Mouse (Mus musculus) adrenal gland, postnatal 4 days (tissue): ENCODE data around the gene Zfp945. TPM values are rescaled to one million over a fixed set of nuclear protein-coding genes. Genes with fewer than 3 reads are reported as not detected.
A peak's percentile ranks its signal among the peaks of the same experiment; 100 is the strongest.
"Not testable (repeated sequence)": the region's sequence is repeated elsewhere in the genome, so short reads cannot be mapped to it uniquely, and the experiment has no call there.

ENCODE experiments used
- DNase-seq, 2 experiments: peaks; one replicate each; pipeline ENCODE4 v3.0.0; 2021 to 2022; ENCODE audit warnings: low spot score in 2 of 2, mixed read lengths in 2 of 2
- long read RNA-seq, 2 experiments: library from polyadenylated mRNA; stranded (forward); transcript quantifications; one replicate each; pipeline ENCODE4 v2.0.0; 2021
- total RNA-seq, 2 experiments: library from RNA; stranded (reverse); gene quantifications; 2 replicates each; pipeline ENCODE4 v1.2.3; 2021

Zfp945 gene
- 10 to 100 TPM; 33.8 to 35.5 TPM for total RNA-seq
- long read RNA-seq, experiment 1, full-length matches to known transcripts = 7 of 19 reads
- long read RNA-seq, experiment 1, partial matches to known transcripts = 6 of 19 reads
- long read RNA-seq, experiment 1, other reads (novel, unspliced or antisense) = 6 of 19 reads
- long read RNA-seq, experiment 2, full-length matches to known transcripts = 6 of 9 reads
- long read RNA-seq, experiment 2, partial matches to known transcripts = 0 of 9 reads
- long read RNA-seq, experiment 2, other reads (novel, unspliced or antisense) = 3 of 9 reads

GRCm38 (mm10) chr17:22866845-22867481 lies at the start of gene Zfp945:
Zfp945 (minus strand) TSS chr17:22867134.
- peak; percentile 27 to 39 for DNase-seq

- DNase-seq = no peak
Observed at GRCm38 (mm10) chr17:22888302-22888701, 21.4 kb upstream of the Zfp945 start.

GRCm38 (mm10) chr17:22884059-22884698 lies 17.2 kb upstream of the Zfp945 start:
- DNase-seq = no peak

GRCm38 (mm10) chr17:22877427-22878307 lies 10.7 kb upstream of the Zfp945 start:
- DNase-seq = no peak

- no peak for DNase-seq
Observed at GRCm38 (mm10) chr17:22876316-22876715, 9.4 kb upstream of the Zfp945 start.

GRCm38 (mm10) chr17:22875549-22875948 lies 8.6 kb upstream of the Zfp945 start:
- not testable (repeated sequence) for DNase-seq

GRCm38 (mm10) chr17:22866421-22866844 lies 501 bp downstream of the Zfp945 start:
- DNase-seq = no peak

GRCm38 (mm10) chr17:22821166-22821565 lies 45.8 kb downstream of the Zfp945 start:
- DNase-seq = no peak

GRCm38 (mm10) chr17:22818199-22818595 lies 48.7 kb downstream of the Zfp945 start:
- no peak for DNase-seq

GRCm38 (mm10) chr17:22817471-22818198 lies 49.3 kb downstream of the Zfp945 start:
- DNase-seq = peak; percentile 3 to 30

- DNase-seq = no peak
Observed at GRCm38 (mm10) chr17:22799707-22800106, 67.2 kb downstream of the Zfp945 start.

Other genes starting within 250 kb of the Zfp945 start
- gene Vmn2r113, start 75.8 kb upstream of the Zfp945 start, total RNA-seq = not detected
- not detected for gene Vmn2r-ps130, start 194.0 kb upstream of the Zfp945 start, total RNA-seq